Mouse (Mus musculus) small intestine, adult 2 months (tissue): ENCODE results near the gene Cenpx. TPM values are rescaled to one million over a fixed set of nuclear protein-coding genes. Genes with fewer than 3 reads are reported as not detected.

ENCODE experiments used
- H3K27ac ChIP-seq: fragments of 200-500 bp; 2 replicates; pipeline ENCODE4 v1.5.1; 2012; ENCODE audit warnings: low read depth, low read length, control low read depth, inconsistent platforms; ENCODE audit not compliant: insufficient read depth
- H3K27me3 ChIP-seq: fragments of 200-500 bp; 2 replicates; pipeline ENCODE4 v1.6.1; 2012; ENCODE audit warnings: mild to moderate bottlenecking, moderate library complexity, low read length, inconsistent platforms; ENCODE audit not compliant: control insufficient read depth, insufficient read depth
- H3K36me3 ChIP-seq: fragments of 200-500 bp; 2 replicates; pipeline ENCODE4 v1.6.1; 2012; ENCODE audit warnings: mild to moderate bottlenecking, low read length, control low read depth, inconsistent platforms; ENCODE audit not compliant: control insufficient read depth, insufficient read depth
- H3K4me1 ChIP-seq: fragments of 200-500 bp; 2 replicates; pipeline ENCODE4 v1.6.1; 2012; ENCODE audit warnings: low read length, inconsistent platforms, mixed read lengths; ENCODE audit not compliant: control insufficient read depth, insufficient read depth, insufficient read length
- H3K4me3 ChIP-seq: fragments of 200-500 bp; 2 replicates; pipeline ENCODE4 v1.5.1; 2012; ENCODE audit warnings: low read depth, mild to moderate bottlenecking, control low read depth, inconsistent platforms, low read length, moderate library complexity
- CTCF ChIP-seq: fragments of 200-500 bp; IDR thresholded peaks from 2 replicates; pipeline ENCODE4 v1.5.1; 2012; ENCODE audit warnings: low read depth, mild to moderate bottlenecking, control low read depth, inconsistent platforms, low read length, moderate library complexity, mixed read lengths; ENCODE audit not compliant: insufficient replicate concordance, insufficient read length; ENCODE audit errors: extremely low read depth
- POLR2A ChIP-seq: fragments of 200-500 bp; IDR thresholded peaks from 2 replicates; pipeline ENCODE4 v1.6.1; 2012; ENCODE audit warnings: low read depth, mild to moderate bottlenecking, control low read depth, inconsistent platforms, low read length, moderate library complexity
- WGBS: fragments of 180-500 bp; shearing (Covaris S2); methylation state at CpG from one replicate; pipeline ENCODE4 v1.1.7; 2018; 5-methylcytosine and 5-hydroxymethylcytosine counted together
- polyA plus RNA-seq: library from polyadenylated mRNA; depleted of rRNA; stranded (reverse); fragments of >200 nt; gene quantifications from 2 replicates; pipeline ENCODE4 v1.2.3, GENCODE M21; 2012

The Cenpx gene
- polyA plus RNA-seq, 1 experiment: 46.2 TPM

DNA sequence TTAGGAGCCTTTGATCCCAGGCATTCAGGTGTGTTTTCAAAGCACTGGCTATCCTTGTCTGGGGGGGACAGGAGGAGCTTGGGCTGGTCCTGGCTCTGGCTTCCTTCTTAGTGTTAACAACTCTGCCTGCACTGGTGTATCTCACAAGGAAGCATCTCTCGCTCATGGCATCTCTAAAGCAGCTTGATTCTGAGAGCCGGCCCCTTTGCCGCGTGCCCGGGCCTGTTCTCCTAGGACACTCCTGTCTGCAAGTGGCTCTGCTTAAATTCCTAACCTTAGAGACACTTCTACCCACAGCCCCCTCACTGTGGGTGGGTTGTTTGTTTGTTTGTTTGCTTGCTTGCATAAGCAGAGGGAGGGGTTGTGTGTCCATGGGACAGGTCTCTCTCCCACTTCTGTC lies 5.6 kb downstream of the Cenpx start:
- 44% methylated on average over 5 of the region's 5 CpGs for WGBS
- Histone ChIP-seq H3K27ac (no peak overlapping the region), H3K36me3 (peaks cover 10% of the 10 kb centered on the region; the same call in 1 of the 2 replicates), H3K4me1 (peaks cover 20% of the 10 kb centered on the region), H3K4me3 (no peak overlapping the region), H3K27me3 (no peaks in the 10 kb centered on the region)
- TF ChIP-seq CTCF (no peak), POLR2A (no peak)

DNA sequence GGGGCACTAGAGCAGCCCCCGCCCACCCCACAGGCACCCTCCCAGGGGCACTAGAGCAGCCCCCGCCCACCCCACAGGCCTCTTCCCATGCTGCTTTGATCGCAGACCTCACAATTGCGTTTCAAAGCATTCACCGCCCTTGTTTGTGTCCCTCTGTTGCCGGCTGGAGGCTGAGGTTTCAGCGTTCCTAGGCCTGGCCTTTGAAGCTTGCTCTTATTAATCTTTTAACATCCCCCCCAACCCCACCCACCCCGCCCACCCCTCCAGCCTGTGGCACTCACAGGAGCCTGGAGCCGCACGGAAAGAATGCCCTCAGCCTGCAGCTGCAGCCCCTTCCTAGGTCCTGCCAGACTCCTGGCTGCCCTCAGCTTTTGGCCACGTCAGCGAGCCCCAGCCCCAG lies 6.3 kb downstream of the Cenpx start:
- no peak overlapping the region for H3K27ac ChIP-seq
- no peaks in the 10 kb centered on the region for H3K27me3 ChIP-seq
- TF ChIP-seq POLR2A: no peak
- TF ChIP-seq CTCF: no peak
- peaks cover 16% of the 10 kb centered on the region for H3K36me3 ChIP-seq
- WGBS: 71% methylated on average over 12 of the region's 12 CpGs
- H3K4me1 ChIP-seq: peaks cover 18% of the 10 kb centered on the region
- no peak overlapping the region for H3K4me3 ChIP-seq

DNA sequence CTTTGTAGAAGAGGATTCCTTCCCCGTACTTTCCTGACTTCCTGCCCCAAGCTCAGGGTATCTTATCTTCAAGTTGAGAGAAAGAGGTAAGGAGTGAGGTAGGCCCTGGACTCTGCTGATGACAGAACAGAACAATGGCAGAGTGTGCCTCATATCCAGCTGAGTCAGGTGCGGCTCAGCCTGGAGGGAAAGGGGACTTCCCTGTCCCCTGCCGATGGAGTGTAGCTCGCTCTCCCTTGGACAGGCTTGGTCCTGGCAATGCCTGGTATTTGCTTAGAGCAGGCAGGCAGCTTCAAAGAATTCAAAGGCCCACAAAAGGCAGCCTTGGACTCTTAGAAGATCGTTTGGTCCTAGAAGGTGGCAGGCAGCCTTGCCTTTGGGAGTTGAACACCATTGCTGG lies 7.4 kb downstream of the Cenpx start:
- Histone ChIP-seq H3K36me3 (peaks cover 24% of the 10 kb centered on the region), H3K4me1 (peaks cover 18% of the 10 kb centered on the region), H3K27me3 (no peaks in the 10 kb centered on the region), H3K4me3 (no peak overlapping the region), H3K27ac (no peak overlapping the region)
- TF ChIP-seq CTCF (no peak), POLR2A (no peak)
- 73% methylated on average over 5 of the region's 5 CpGs for WGBS

- 76% methylated on average over 8 of the region's 8 CpGs for WGBS
- Histone ChIP-seq H3K36me3 (peaks cover 21% of the 10 kb centered on the region), H3K27ac (no peak overlapping the region), H3K4me1 (peaks cover 14% of the 10 kb centered on the region), H3K4me3 (no peak overlapping the region), H3K27me3 (no peaks in the 10 kb centered on the region)
- no peak for TF ChIP-seq CTCF
- no peak for TF ChIP-seq POLR2A
These were observed 8.8 kb downstream of the Cenpx start for GRCm38 (mm10) chr11:120704486-120705325.

DNA sequence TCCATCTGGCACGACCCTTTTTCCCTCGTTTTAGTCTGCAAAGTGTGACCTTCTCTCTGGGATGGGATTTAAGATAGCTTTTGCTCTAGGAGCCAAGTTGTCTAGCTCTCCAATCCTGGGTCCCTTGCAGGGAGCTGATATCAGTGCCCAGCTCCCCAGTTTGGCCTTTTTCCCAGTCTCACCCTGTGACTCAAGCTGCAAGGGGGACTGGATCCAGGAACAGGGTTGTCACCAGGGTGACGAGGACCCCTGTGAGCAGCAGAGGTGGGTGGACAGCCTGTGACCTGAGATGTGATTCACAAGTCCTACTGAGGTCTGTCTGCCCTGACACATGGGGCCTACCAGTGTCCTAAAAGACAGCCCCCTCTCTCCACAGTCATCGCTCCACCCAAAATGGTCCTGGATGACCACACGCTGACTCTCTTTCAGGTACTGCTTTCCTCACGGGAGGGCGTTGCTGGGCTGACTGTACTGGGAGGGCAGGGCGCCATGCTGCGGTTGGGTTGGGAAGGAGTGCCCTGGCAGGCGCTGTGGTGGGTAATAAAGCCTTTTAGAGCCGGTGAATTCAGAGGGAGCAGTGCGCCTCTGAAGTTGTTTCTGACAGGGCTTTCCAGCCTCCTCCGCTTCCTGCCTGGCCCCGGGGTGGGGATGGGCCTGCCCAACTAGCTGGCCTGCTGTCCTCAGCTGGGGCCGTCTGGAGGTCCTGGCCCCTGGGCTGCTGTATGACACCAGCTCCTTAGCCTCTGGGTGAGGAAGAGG lies 9.7 kb downstream of the Cenpx start:
- H3K4me1 ChIP-seq: peaks cover 10% of the 10 kb centered on the region
- no peak overlapping the region for H3K27ac ChIP-seq
- no peaks in the 10 kb centered on the region for H3K27me3 ChIP-seq
- TF ChIP-seq POLR2A: no peak
- no peak for TF ChIP-seq CTCF
- no peak overlapping the region for H3K4me3 ChIP-seq
- peaks cover 27% of the 10 kb centered on the region for H3K36me3 ChIP-seq
- WGBS: 52% methylated on average over 15 of the region's 15 CpGs

- Histone ChIP-seq H3K36me3 (peaks cover 33% of the 10 kb centered on the region), H3K4me3 (no peak overlapping the region), H3K27me3 (no peaks in the 10 kb centered on the region), H3K27ac (no peak overlapping the region), H3K4me1 (peaks cover 12% of the 10 kb centered on the region; the same call in 1 of the 2 replicates)
- WGBS: 90% methylated on average over 10 of the region's 10 CpGs
- TF ChIP-seq POLR2A: no peak
- TF ChIP-seq CTCF: no peak
These were observed 15.8 kb downstream of the Cenpx start for GRCm38 (mm10) chr11:120697741-120698140.

GRCm38 (mm10) chr11:120696568-120696967 lies 17.0 kb downstream of the Cenpx start:
- TF ChIP-seq POLR2A (no peak), CTCF (peak; percentile 42; the same call in 1 of the 2 replicates)
- WGBS: 93% methylated on average over 6 of the region's 6 CpGs
- Histone ChIP-seq H3K27me3 (no peaks in the 10 kb centered on the region), H3K36me3 (peaks cover 25% of the 10 kb centered on the region), H3K27ac (no peak overlapping the region), H3K4me3 (no peak overlapping the region), H3K4me1 (peaks cover 16% of the 10 kb centered on the region; the same call in 1 of the 2 replicates)
